Mouse (Mus musculus): ENCODE data around the gene Fgfr2. TPM values are rescaled to one million over a fixed set of nuclear protein-coding genes. Genes with fewer than 3 reads are reported as not detected.
A peak's percentile ranks its signal among the peaks of the same experiment; 100 is the strongest.

Fgfr2 gene
- polyA plus RNA-seq, 1 experiment from 2014 or later, result 33.9 TPM

- Histone ChIP-seq H3K4me2 (peak overlapping the region; percentile 43), H3K4me3 (peak overlapping the region; percentile 2; the same call in 1 of the 2 replicates), H3K9me3 (peaks cover 4% of the 10 kb centered on the region; the same call in 1 of the 2 replicates), H3K27me3 (peaks cover 22% of the 10 kb centered on the region), H3K4me1 (replicated peaks) (peaks cover 20% of the 10 kb centered on the region), H3K27ac (no peak overlapping the region; the same call in 1 of the 2 replicates), H3K36me3 (no peaks in the 10 kb centered on the region), H3K9ac (peak overlapping the region; percentile 51)
- 9% methylated on average over 15 of the region's 15 CpGs for WGBS
- no peak for ATAC-seq (ENCODE audit: low FRiP score)
Observed at GRCm38 (mm10) chr7:130327603-130328365, 2795.4 kb downstream of the Fgfr2 start.

- WGBS, result 82% methylated on average over 15 of the region's 15 CpGs
- Histone ChIP-seq H3K9me3 (peaks cover 4% of the 10 kb centered on the region; the same call in 1 of the 2 replicates), H3K4me2 (no peak overlapping the region), H3K4me3 (no peak overlapping the region), H3K36me3 (no peaks in the 10 kb centered on the region), H3K9ac (no peak overlapping the region), H3K27me3 (peaks cover 22% of the 10 kb centered on the region), H3K27ac (no peak overlapping the region), H3K4me1 (replicated peaks) (peaks cover 16% of the 10 kb centered on the region)
- no peak for ATAC-seq (ENCODE audit: low FRiP score)
Observed at GRCm38 (mm10) chr7:130325983-130326433, 2797.1 kb downstream of the Fgfr2 start.

- no peak overlapping the region for H3K9ac ChIP-seq
- peaks cover 4% of the 10 kb centered on the region; the same call in 1 of the 2 replicates for H3K9me3 ChIP-seq
- WGBS, result 65% methylated on average over 14 of the region's 14 CpGs
- H3K27ac ChIP-seq, result no peak overlapping the region
- no peak for ATAC-seq (ENCODE audit: low FRiP score)
- no peaks in the 10 kb centered on the region for H3K36me3 ChIP-seq
- H3K4me3 ChIP-seq, result no peak overlapping the region
- peaks cover 26% of the 10 kb centered on the region for H3K4me1 ChIP-seq (replicated peaks)
- H3K4me2 ChIP-seq, result no peak overlapping the region
- peaks cover 22% of the 10 kb centered on the region for H3K27me3 ChIP-seq
Observed at GRCm38 (mm10) chr7:130324716-130325401, 2798.3 kb downstream of the Fgfr2 start.

- Histone ChIP-seq H3K36me3 (no peaks in the 10 kb centered on the region), H3K9ac (no peak overlapping the region), H3K27me3 (peaks cover 22% of the 10 kb centered on the region), H3K4me1 (replicated peaks) (peaks cover 33% of the 10 kb centered on the region), H3K4me2 (no peak overlapping the region), H3K27ac (no peak overlapping the region), H3K9me3 (peaks cover 4% of the 10 kb centered on the region; the same call in 1 of the 2 replicates), H3K4me3 (no peak overlapping the region)
- WGBS, result 83% methylated on average over 4 of the region's 4 CpGs
- no peak for ATAC-seq (ENCODE audit: low FRiP score)
Observed at GRCm38 (mm10) chr7:130323766-130324165, 2799.4 kb downstream of the Fgfr2 start.

- no peak overlapping the region for H3K4me3 ChIP-seq
- 0 out of 2 replicates have a peak overlapping the region, but pooled peaks have one; percentile 35 for H3K9ac ChIP-seq
- no peaks in the 10 kb centered on the region; the same call in 1 of the 2 replicates for H3K27me3 ChIP-seq
- 0 out of 2 replicates have a peak overlapping the region, but pooled peaks have one; percentile 10 for H3K4me2 ChIP-seq
- H3K4me1 ChIP-seq (replicated peaks), result peaks cover 18% of the 10 kb centered on the region
- 36% methylated on average over 8 of the region's 8 CpGs for WGBS
- ATAC-seq (ENCODE audit: low FRiP score), result peak; percentile 86
- H3K27ac ChIP-seq, result peak overlapping the region; percentile 77
- H3K36me3 ChIP-seq, result no peaks in the 10 kb centered on the region
- peaks cover 4% of the 10 kb centered on the region; the same call in 1 of the 2 replicates for H3K9me3 ChIP-seq
Observed at GRCm38 (mm10) chr7:130319799-130320556, 2803.2 kb downstream of the Fgfr2 start.

- Histone ChIP-seq H3K9ac (no peak overlapping the region), H3K27ac (no peak overlapping the region), H3K9me3 (no peaks in the 10 kb centered on the region), H3K36me3 (no peaks in the 10 kb centered on the region), H3K4me1 (replicated peaks) (peaks cover 18% of the 10 kb centered on the region), H3K4me3 (no peak overlapping the region), H3K4me2 (no peak overlapping the region), H3K27me3 (no peaks in the 10 kb centered on the region)
- 91% methylated on average over 3 of the region's 3 CpGs for WGBS
- no peak for ATAC-seq (ENCODE audit: low FRiP score)
Observed at GRCm38 (mm10) chr7:130316294-130316693, 2806.9 kb downstream of the Fgfr2 start.

- H3K4me1 ChIP-seq (replicated peaks), result peaks cover 12% of the 10 kb centered on the region
- no peak for ATAC-seq (ENCODE audit: low FRiP score)
- WGBS, result 86% methylated on average over 6 of the region's 6 CpGs
- no peak overlapping the region for H3K4me3 ChIP-seq
- no peaks in the 10 kb centered on the region for H3K27me3 ChIP-seq
- H3K9me3 ChIP-seq, result no peaks in the 10 kb centered on the region
- no peaks in the 10 kb centered on the region for H3K36me3 ChIP-seq
- H3K4me2 ChIP-seq, result no peak overlapping the region
- no peak overlapping the region for H3K9ac ChIP-seq
- H3K27ac ChIP-seq, result no peak overlapping the region
Observed at GRCm38 (mm10) chr7:130315221-130315620, 2807.9 kb downstream of the Fgfr2 start.

- Histone ChIP-seq H3K27me3 (no peaks in the 10 kb centered on the region), H3K9ac (no peak overlapping the region), H3K36me3 (no peaks in the 10 kb centered on the region), H3K9me3 (no peaks in the 10 kb centered on the region), H3K4me3 (no peak overlapping the region), H3K27ac (no peak overlapping the region), H3K4me1 (replicated peaks) (peaks cover 6% of the 10 kb centered on the region), H3K4me2 (no peak overlapping the region)
- ATAC-seq (ENCODE audit: low FRiP score), result no peak
- WGBS, result 97% methylated on average over 6 of the region's 6 CpGs
Observed at GRCm38 (mm10) chr7:130314658-130315057, 2808.5 kb downstream of the Fgfr2 start.

- 0 out of 2 replicates have a peak, but pooled peaks cover 8% of the 10 kb centered on the region for H3K4me1 ChIP-seq (replicated peaks)
- H3K9me3 ChIP-seq, result no peaks in the 10 kb centered on the region
- H3K4me2 ChIP-seq, result no peak overlapping the region
- ATAC-seq (ENCODE audit: low FRiP score), result no peak
- WGBS, result 91% methylated on average over 4 of the region's 4 CpGs
- H3K9ac ChIP-seq, result no peak overlapping the region
- no peaks in the 10 kb centered on the region for H3K27me3 ChIP-seq
- H3K4me3 ChIP-seq, result no peak overlapping the region
- no peak overlapping the region for H3K27ac ChIP-seq
- no peaks in the 10 kb centered on the region for H3K36me3 ChIP-seq
Observed at GRCm38 (mm10) chr7:130311362-130311761, 2811.8 kb downstream of the Fgfr2 start.

GRCm38 (mm10) chr7:130309180-130309579 lies 2814.0 kb downstream of the Fgfr2 start:
- no peak overlapping the region for H3K27ac ChIP-seq
- H3K4me2 ChIP-seq, result no peak overlapping the region
- WGBS, result 78% methylated on average over 2 of the region's 2 CpGs
- no peak overlapping the region for H3K9ac ChIP-seq
- no peak for ATAC-seq (ENCODE audit: low FRiP score)
- H3K4me3 ChIP-seq, result no peak overlapping the region
- H3K36me3 ChIP-seq, result no peaks in the 10 kb centered on the region
- no peaks in the 10 kb centered on the region for H3K9me3 ChIP-seq
- H3K27me3 ChIP-seq, result no peaks in the 10 kb centered on the region
- H3K4me1 ChIP-seq (replicated peaks), result 0 out of 2 replicates have a peak, but pooled peaks cover 8% of the 10 kb centered on the region

- Histone ChIP-seq H3K4me3 (no peak overlapping the region), H3K36me3 (no peaks in the 10 kb centered on the region), H3K4me1 (replicated peaks) (0 out of 2 replicates have a peak, but pooled peaks cover 8% of the 10 kb centered on the region), H3K27me3 (no peaks in the 10 kb centered on the region), H3K4me2 (no peak overlapping the region), H3K9me3 (no peaks in the 10 kb centered on the region), H3K27ac (no peak overlapping the region), H3K9ac (no peak overlapping the region)
- WGBS, result 90% methylated on average over 3 of the region's 3 CpGs
- no peak for ATAC-seq (ENCODE audit: low FRiP score)
Observed at GRCm38 (mm10) chr7:130307036-130307435, 2816.1 kb downstream of the Fgfr2 start.

GRCm38 (mm10) chr7:130304642-130305041 lies 2818.5 kb downstream of the Fgfr2 start:
- no peak overlapping the region for H3K4me2 ChIP-seq
- no peak overlapping the region for H3K27ac ChIP-seq
- H3K27me3 ChIP-seq, result no peaks in the 10 kb centered on the region
- H3K9ac ChIP-seq, result no peak overlapping the region
- no peak for ATAC-seq (ENCODE audit: low FRiP score)
- no peak overlapping the region for H3K4me3 ChIP-seq
- H3K36me3 ChIP-seq, result no peaks in the 10 kb centered on the region
- H3K4me1 ChIP-seq (replicated peaks), result 0 out of 2 replicates have a peak, but pooled peaks cover 8% of the 10 kb centered on the region
- 94% methylated on average over 1 of the region's 1 CpGs for WGBS
- no peaks in the 10 kb centered on the region for H3K9me3 ChIP-seq
